Mouse (Mus musculus): ENCODE data around the gene Tbc1d25.

DNA sequence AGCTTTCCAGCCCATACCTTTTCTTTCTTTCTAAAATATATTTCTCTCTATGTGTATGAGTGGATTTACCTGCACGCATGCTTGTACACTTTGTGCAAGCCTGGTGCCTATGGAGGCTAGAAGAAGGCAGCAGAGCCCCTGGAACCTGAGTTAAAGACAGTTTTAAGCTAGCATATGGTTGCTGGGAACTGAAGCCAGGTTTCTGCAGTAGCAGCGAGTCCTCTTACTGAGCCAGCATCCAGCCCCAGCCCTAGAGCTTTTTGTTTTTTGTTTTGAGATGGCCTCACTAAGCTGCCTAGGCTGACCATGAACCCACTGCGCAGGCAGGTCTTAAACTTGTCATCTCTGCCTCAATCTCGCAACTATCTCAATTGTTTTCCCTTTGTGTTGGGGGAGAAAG is 11.5 kb downstream of the Tbc1d25 start:
- no peak for TF ChIP-seq POLR2A (IDR thresholded peaks at IDR 0.05; ENCODE audit: insufficient read depth, low read length)
- no peak for TF ChIP-seq EP300 (IDR thresholded peaks at IDR 0.05; ENCODE audit: insufficient read depth, low read depth, low read length)

Data from ES-Bruce4 (cell line).